In the genomic region with DNA sequence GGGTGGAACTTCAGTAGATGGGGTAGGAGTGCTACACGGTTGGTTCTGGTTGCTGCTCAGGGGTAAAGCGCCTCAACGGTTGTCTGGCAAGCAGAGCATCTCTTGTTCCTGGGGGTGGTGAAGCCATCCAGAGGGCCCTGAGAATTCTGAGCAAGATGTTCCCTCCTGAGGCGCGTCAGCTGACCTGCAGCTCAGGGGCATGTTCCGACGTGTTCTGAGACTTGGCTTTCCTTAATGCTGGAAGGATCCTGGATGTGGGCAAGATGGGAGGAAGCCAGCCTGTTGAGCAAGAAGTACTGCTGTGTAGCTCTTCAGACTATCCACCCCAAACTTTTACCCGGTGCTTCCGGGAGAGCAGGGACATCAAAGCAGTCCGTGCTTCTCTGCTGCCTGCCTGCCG, we compare ENCODE assay signal across 10 mouse cellular contexts. TPM values are rescaled to one million over a fixed set of nuclear protein-coding genes. Genes with fewer than 3 reads are reported as not detected.
DNase-seq lines count a peak whose midpoint lies in the region; ATAC-seq lines count a peak whose summit lies in the region.
"Had no signal": no experiment of that assay in that cellular context is flagged by ENCODE, and none has a peak within 500 bp of the region (broad histone marks: within the 10 kb centered on the region; RNA-seq: fewer than 3 reads in every experiment).

No protein-coding gene starts in this region.

- no peak for DNase-seq in heart, postnatal 10 days
- peak; percentile 35 for DNase-seq in urinary bladder, postnatal 14 days (ENCODE audit: low spot score)
- no peak for DNase-seq in urinary bladder, adult 18-20 months (ENCODE audit: low spot score in 2 of 2)
- DNase-seq in right cerebral cortex, adult 18-20 months: no peak
- no peak for DNase-seq in c-Kit-positive CD71-positive TER-119-positive erythroid progenitor cells, embryonic 14.5 days (ENCODE audit: low spot score)
- no peak for DNase-seq in cerebellum, postnatal 36 days
- DNase-seq: cerebellum, adult 9-10 months; right cerebral cortex, postnatal 25 days had no signal

- H3K4me2 ChIP-seq in heart, embryonic 11.5 days: peak overlapping the region; percentile 16; the same call in 1 of the 2 replicates
- H3K4me2 ChIP-seq in hindbrain, embryonic 15.5 days: peak overlapping the region; percentile 38

- peaks cover 54% of the 10 kb centered on the region for H3K4me1 ChIP-seq in heart, embryonic 11.5 days (ENCODE audit: control insufficient read depth, insufficient read depth, low read length)
- peaks cover 94% of the 10 kb centered on the region for H3K4me1 ChIP-seq in hindbrain, embryonic 15.5 days (replicated peaks)

- no peaks in the 10 kb centered on the region for H3K36me3 ChIP-seq in heart, embryonic 11.5 days (ENCODE audit: control insufficient read depth, insufficient read depth, low read length)
- H3K36me3 ChIP-seq in hindbrain, embryonic 15.5 days: peaks cover 15% of the 10 kb centered on the region

- no peak overlapping the region for H3K4me3 ChIP-seq in heart, embryonic 11.5 days (ENCODE audit: low read depth, low read length)
- no peak overlapping the region for H3K4me3 ChIP-seq in hindbrain, embryonic 15.5 days

- no peak overlapping the region for H3K9ac ChIP-seq in heart, embryonic 11.5 days (ENCODE audit: low read depth, low read length)
- H3K9ac ChIP-seq in hindbrain, embryonic 15.5 days: no peak overlapping the region

- ATAC-seq in heart, embryonic 11.5 days (replicated peaks; ENCODE audit: insufficient number of reproducible peaks, low FRiP score, low TSS enrichment): no peak
- ATAC-seq in hindbrain, embryonic 15.5 days (ENCODE audit: low FRiP score, low read depth): no peak

- WGBS in heart, embryonic 11.5 days (ENCODE audit: insufficient replicate concordance): 58% methylated on average over 11 of the region's 11 CpGs
- WGBS in hindbrain, embryonic 15.5 days: 57% methylated on average over 11 of the region's 11 CpGs

- H3K27ac ChIP-seq in heart, embryonic 11.5 days (ENCODE audit: low read depth, low read length): peak overlapping the region; percentile 3; the same call in 1 of the 2 replicates
- 0 out of 2 replicates have a peak overlapping the region, but pooled peaks have one; percentile 39 for H3K27ac ChIP-seq in hindbrain, embryonic 15.5 days (replicated peaks)

- H3K27me3 ChIP-seq in heart, embryonic 11.5 days (ENCODE audit: control insufficient read depth, insufficient read depth, low read length): no peaks in the 10 kb centered on the region
- no peaks in the 10 kb centered on the region for H3K27me3 ChIP-seq in hindbrain, embryonic 15.5 days

- no peaks in the 10 kb centered on the region for H3K9me3 ChIP-seq in heart, embryonic 11.5 days (replicated peaks; ENCODE audit: control insufficient read depth, low read length)
- no peaks in the 10 kb centered on the region for H3K9me3 ChIP-seq in hindbrain, embryonic 15.5 days

- intact Hi-C loops in heart, postnatal 10 days (cut with DNase I): no loop called here

RNA-seq across cellular contexts. Expression of gene Map4k4, which starts 6.2 kb away (rescaled TPM):
- 19.4 and 23.7 TPM in 2 replicates for polyA plus RNA-seq in heart, embryonic 11.5 days (2014; fragmentation: Nextera tagmentation; extraction: Ambion mirVana)
- total RNA-seq in heart, postnatal 10 days (2021): 100 to 1,000 TPM; 187 to 216 TPM
- 41.5 and 42.6 TPM in 2 replicates for polyA plus RNA-seq in hindbrain, embryonic 15.5 days (2015; fragmentation: Nextera tagmentation; extraction: Ambion mirVana)
